Mouse (Mus musculus): ENCODE data around the gene Dis3l. TPM values are rescaled to one million over a fixed set of nuclear protein-coding genes. Genes with fewer than 3 reads are reported as not detected.

The Dis3l gene
- polyA plus RNA-seq, 1 experiment = 10.4 TPM

GRCm38 (mm10) chr9:64376380-64376779, 35.3 kb upstream of the Dis3l start:
- Histone ChIP-seq H3K27ac (ENCODE audit: insufficient read depth, low read length) (no peak overlapping the region), H3K4me1 (ENCODE audit: control insufficient read depth, insufficient read depth, low read length) (no peaks in the 10 kb centered on the region), H3K4me3 (ENCODE audit: low read depth, low read length) (no peak overlapping the region), H3K9ac (ENCODE audit: low read depth, poor library complexity, severe bottlenecking) (no peak overlapping the region), H3K36me3 (ENCODE audit: control insufficient read depth, insufficient read depth, low read length, poor library complexity, severe bottlenecking) (no peaks in the 10 kb centered on the region), H3K27me3 (ENCODE audit: control insufficient read depth, insufficient read depth, low read length, poor library complexity, severe bottlenecking) (no peaks in the 10 kb centered on the region), H3K9me3 (replicated peaks; ENCODE audit: control insufficient read depth, insufficient read depth, low read length, poor library complexity, severe bottlenecking) (peaks cover 6% of the 10 kb centered on the region)
- TF ChIP-seq CTCF (IDR thresholded peaks at IDR 0.05; ENCODE audit: low read depth, low read length) = no peak

DNA sequence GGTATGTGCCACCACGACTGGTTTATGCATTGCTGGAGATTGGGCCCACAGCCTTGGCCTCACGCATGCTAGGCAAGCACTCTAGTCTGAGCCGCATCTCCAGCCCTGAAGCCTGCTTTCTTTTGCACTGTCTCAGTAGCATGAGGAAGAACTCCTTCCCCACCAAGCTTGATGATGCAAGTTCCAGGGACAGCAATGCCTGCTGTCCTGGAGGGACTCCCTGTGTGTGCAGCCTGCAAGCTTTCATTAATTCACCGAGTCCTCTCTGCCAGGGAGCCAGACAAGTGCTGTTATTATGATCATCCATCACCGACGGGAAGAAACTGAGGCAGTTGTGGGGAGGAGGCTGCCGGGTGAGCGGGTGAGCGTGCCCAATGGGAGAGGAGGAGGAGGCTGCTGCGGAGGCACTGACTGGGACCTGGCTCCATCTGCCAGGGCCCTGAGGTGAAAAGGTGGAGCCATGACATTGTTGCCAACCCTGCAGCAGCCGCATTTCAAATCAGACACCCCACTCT, 30.3 kb upstream of the Dis3l start:
- H3K4me3 ChIP-seq (ENCODE audit: low read depth, low read length) = no peak overlapping the region
- no peaks in the 10 kb centered on the region for H3K4me1 ChIP-seq (ENCODE audit: control insufficient read depth, insufficient read depth, low read length)
- TF ChIP-seq EP300 (IDR thresholded peaks at IDR 0.05; ENCODE audit: insufficient read depth, low read depth, low read length) (no peak), POLR2A (IDR thresholded peaks at IDR 0.05; ENCODE audit: insufficient read depth, low read length) (no peak), CTCF (IDR thresholded peaks at IDR 0.05; ENCODE audit: low read depth, low read length) (no peak)
- H3K9ac ChIP-seq (ENCODE audit: low read depth, poor library complexity, severe bottlenecking) = no peak overlapping the region
- no peaks in the 10 kb centered on the region for H3K27me3 ChIP-seq (ENCODE audit: control insufficient read depth, insufficient read depth, low read length, poor library complexity, severe bottlenecking)
- H3K27ac ChIP-seq (ENCODE audit: insufficient read depth, low read length) = no peak overlapping the region
- H3K36me3 ChIP-seq (ENCODE audit: control insufficient read depth, insufficient read depth, low read length, poor library complexity, severe bottlenecking) = no peaks in the 10 kb centered on the region
- H3K9me3 ChIP-seq (replicated peaks; ENCODE audit: control insufficient read depth, insufficient read depth, low read length, poor library complexity, severe bottlenecking) = no peaks in the 10 kb centered on the region

GRCm38 (mm10) chr9:64369871-64370270, 28.8 kb upstream of the Dis3l start:
- H3K27ac ChIP-seq (ENCODE audit: insufficient read depth, low read length) = no peak overlapping the region

DNA sequence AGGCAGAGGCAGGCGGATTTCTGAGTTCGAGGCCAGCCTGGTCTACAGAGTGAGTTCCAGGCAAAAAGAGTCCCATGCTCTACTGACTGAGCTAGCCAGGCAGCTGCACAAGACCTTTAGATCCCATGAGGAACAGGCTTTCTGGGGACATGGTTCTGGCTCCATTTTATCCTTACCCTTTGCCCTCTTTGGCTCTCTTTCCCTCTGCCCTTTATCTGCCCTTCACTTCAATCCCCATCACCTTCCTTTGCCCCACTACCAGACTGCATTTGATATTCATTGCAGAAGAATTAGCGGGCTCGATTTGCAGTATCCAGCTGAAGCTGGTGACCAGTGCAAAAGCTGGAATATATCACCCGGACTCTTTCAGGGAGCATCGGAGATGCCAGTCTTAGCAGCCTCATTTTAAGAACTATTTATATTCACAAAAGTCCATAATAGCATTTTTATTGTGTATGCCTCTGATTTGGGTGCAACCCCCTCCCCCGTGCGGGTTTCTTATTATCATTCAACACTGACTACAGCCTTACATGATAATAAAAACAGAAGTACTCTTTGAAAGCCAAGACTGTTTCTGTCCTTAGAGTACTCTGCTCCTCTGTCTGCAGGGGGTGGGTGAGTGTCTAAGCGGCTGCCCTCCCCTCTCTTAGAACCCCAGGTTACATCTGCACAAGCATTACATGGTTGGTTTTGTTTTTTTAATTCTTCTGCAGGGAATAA, 20.3 kb upstream of the Dis3l start:
- no peak overlapping the region for H3K9ac ChIP-seq (ENCODE audit: low read depth, poor library complexity, severe bottlenecking)
- TF ChIP-seq EP300 (IDR thresholded peaks at IDR 0.05; ENCODE audit: insufficient read depth, low read depth, low read length) = no peak
- TF ChIP-seq POLR2A (IDR thresholded peaks at IDR 0.05; ENCODE audit: insufficient read depth, low read length) = no peak
- no peak for TF ChIP-seq CTCF (IDR thresholded peaks at IDR 0.05; ENCODE audit: low read depth, low read length)
- H3K9me3 ChIP-seq (replicated peaks; ENCODE audit: control insufficient read depth, insufficient read depth, low read length, poor library complexity, severe bottlenecking) = no peaks in the 10 kb centered on the region
- no peaks in the 10 kb centered on the region for H3K36me3 ChIP-seq (ENCODE audit: control insufficient read depth, insufficient read depth, low read length, poor library complexity, severe bottlenecking)
- H3K27me3 ChIP-seq (ENCODE audit: control insufficient read depth, insufficient read depth, low read length, poor library complexity, severe bottlenecking) = no peaks in the 10 kb centered on the region
- no peak overlapping the region for H3K27ac ChIP-seq (ENCODE audit: insufficient read depth, low read length)
- H3K4me3 ChIP-seq (ENCODE audit: low read depth, low read length) = no peak overlapping the region
- H3K4me1 ChIP-seq (ENCODE audit: control insufficient read depth, insufficient read depth, low read length) = peaks cover 2% of the 10 kb centered on the region

More at GRCm38 (mm10) chr9:64369871-64370270, 28.8 kb upstream of the Dis3l start:
- H3K27me3 ChIP-seq (ENCODE audit: control insufficient read depth, insufficient read depth, low read length, poor library complexity, severe bottlenecking) = no peaks in the 10 kb centered on the region
- H3K9ac ChIP-seq (ENCODE audit: low read depth, poor library complexity, severe bottlenecking) = no peak overlapping the region
- H3K4me3 ChIP-seq (ENCODE audit: low read depth, low read length) = no peak overlapping the region
- TF ChIP-seq EP300 (IDR thresholded peaks at IDR 0.05; ENCODE audit: insufficient read depth, low read depth, low read length) (no peak), POLR2A (IDR thresholded peaks at IDR 0.05; ENCODE audit: insufficient read depth, low read length) (no peak), CTCF (IDR thresholded peaks at IDR 0.05; ENCODE audit: low read depth, low read length) (no peak)
- no peaks in the 10 kb centered on the region for H3K36me3 ChIP-seq (ENCODE audit: control insufficient read depth, insufficient read depth, low read length, poor library complexity, severe bottlenecking)
- H3K4me1 ChIP-seq (ENCODE audit: control insufficient read depth, insufficient read depth, low read length) = no peaks in the 10 kb centered on the region
- H3K9me3 ChIP-seq (replicated peaks; ENCODE audit: control insufficient read depth, insufficient read depth, low read length, poor library complexity, severe bottlenecking) = no peaks in the 10 kb centered on the region

DNA sequence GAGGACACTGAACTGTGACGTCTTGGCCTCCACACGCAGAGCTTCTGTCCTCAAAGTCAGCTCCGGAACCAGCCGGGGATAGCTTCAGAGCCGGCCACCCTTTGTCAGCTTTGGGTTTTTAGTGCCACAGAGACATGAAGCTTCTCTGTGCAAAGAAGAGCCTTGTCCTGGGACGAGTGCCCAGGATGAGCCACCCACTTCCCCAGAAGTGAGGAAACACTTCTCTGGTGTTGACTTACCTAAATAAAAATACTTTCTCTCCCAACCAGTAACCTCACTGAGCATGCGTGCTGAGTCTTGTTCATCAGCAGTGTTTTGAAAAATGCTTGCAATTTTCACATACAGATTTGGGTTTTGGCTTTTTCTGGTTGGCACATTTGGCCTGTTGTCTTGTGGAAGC, 14.5 kb upstream of the Dis3l start:
- Histone ChIP-seq H3K9me3 (replicated peaks; ENCODE audit: control insufficient read depth, insufficient read depth, low read length, poor library complexity, severe bottlenecking) (no peaks in the 10 kb centered on the region), H3K36me3 (ENCODE audit: control insufficient read depth, insufficient read depth, low read length, poor library complexity, severe bottlenecking) (no peaks in the 10 kb centered on the region), H3K4me3 (ENCODE audit: low read depth, low read length) (no peak overlapping the region), H3K27ac (ENCODE audit: insufficient read depth, low read length) (no peak overlapping the region), H3K9ac (ENCODE audit: low read depth, poor library complexity, severe bottlenecking) (no peak overlapping the region), H3K4me1 (ENCODE audit: control insufficient read depth, insufficient read depth, low read length) (peaks cover 2% of the 10 kb centered on the region), H3K27me3 (ENCODE audit: control insufficient read depth, insufficient read depth, low read length, poor library complexity, severe bottlenecking) (no peaks in the 10 kb centered on the region)
- TF ChIP-seq EP300 (IDR thresholded peaks at IDR 0.05; ENCODE audit: insufficient read depth, low read depth, low read length) (no peak), POLR2A (IDR thresholded peaks at IDR 0.05; ENCODE audit: insufficient read depth, low read length) (no peak), CTCF (IDR thresholded peaks at IDR 0.05; ENCODE audit: low read depth, low read length) (no peak)

- Histone ChIP-seq H3K9me3 (replicated peaks; ENCODE audit: control insufficient read depth, insufficient read depth, low read length, poor library complexity, severe bottlenecking) (no peaks in the 10 kb centered on the region), H3K4me1 (ENCODE audit: control insufficient read depth, insufficient read depth, low read length) (no peaks in the 10 kb centered on the region), H3K27ac (ENCODE audit: insufficient read depth, low read length) (no peak overlapping the region), H3K9ac (ENCODE audit: low read depth, poor library complexity, severe bottlenecking) (no peak overlapping the region), H3K27me3 (ENCODE audit: control insufficient read depth, insufficient read depth, low read length, poor library complexity, severe bottlenecking) (no peaks in the 10 kb centered on the region), H3K36me3 (ENCODE audit: control insufficient read depth, insufficient read depth, low read length, poor library complexity, severe bottlenecking) (no peaks in the 10 kb centered on the region), H3K4me3 (ENCODE audit: low read depth, low read length) (no peak overlapping the region)
- TF ChIP-seq CTCF (IDR thresholded peaks at IDR 0.05; ENCODE audit: low read depth, low read length) (peak; percentile 22), POLR2A (IDR thresholded peaks at IDR 0.05; ENCODE audit: insufficient read depth, low read length) (no peak)
Measured at GRCm38 (mm10) chr9:64351191-64351590, 10.1 kb upstream of the Dis3l start.
